In the genomic region with DNA sequence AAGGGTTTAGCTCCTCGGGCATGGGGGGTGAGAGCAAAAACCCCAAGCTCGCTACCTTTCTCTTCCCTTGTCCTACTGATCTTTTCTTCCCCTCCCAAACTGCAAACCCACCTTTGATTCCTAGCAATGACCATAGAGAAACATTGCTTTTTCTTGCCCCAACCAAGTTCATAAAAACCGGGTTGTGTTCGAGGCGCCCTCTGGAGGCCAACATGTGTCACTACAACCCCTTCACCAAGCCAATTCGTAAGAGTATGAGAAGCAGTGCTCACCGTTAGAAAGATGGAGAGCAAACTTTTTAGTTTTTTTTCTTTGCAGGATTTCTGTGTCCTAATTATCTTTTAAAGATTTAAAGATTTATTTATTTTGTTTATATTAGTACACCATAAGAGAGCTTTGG, we compare ENCODE assay signal across 8 mouse cellular contexts. TPM values are rescaled to one million over a fixed set of nuclear protein-coding genes. Genes with fewer than 3 reads are reported as not detected.
A peak's percentile ranks its signal among the peaks of the same experiment; 100 is the strongest.
DNase-seq lines count a peak whose midpoint lies in the region; ATAC-seq and TF ChIP-seq lines count a peak whose summit lies in the region.

No protein-coding gene starts in this region.

- no peaks in the 10 kb centered on the region for H3K4me1 ChIP-seq in heart, embryonic 11.5 days (ENCODE audit: control insufficient read depth, insufficient read depth, low read length)
- no peaks in the 10 kb centered on the region for H3K4me1 ChIP-seq in thymus, adult 2 months (replicated peaks; ENCODE audit: control insufficient read depth, insufficient read depth, low read length)

- no peak overlapping the region for H3K4me3 ChIP-seq in heart, embryonic 11.5 days (ENCODE audit: low read depth, low read length)
- H3K4me3 ChIP-seq in thymus, adult 2 months (ENCODE audit: control insufficient read depth, insufficient read depth, low read length) = no peak overlapping the region

- 34% methylated on average over 7 of the region's 7 CpGs for WGBS in heart, embryonic 11.5 days (ENCODE audit: insufficient replicate concordance)
- WGBS in thymus, adult 2 months = 25% methylated on average over 7 of the region's 7 CpGs

- no peak overlapping the region for H3K9ac ChIP-seq in heart, embryonic 11.5 days (ENCODE audit: low read depth, low read length)

- no peaks in the 10 kb centered on the region for H3K27me3 ChIP-seq in heart, embryonic 11.5 days (ENCODE audit: control insufficient read depth, insufficient read depth, low read length)
- no peaks in the 10 kb centered on the region for H3K27me3 ChIP-seq in thymus, adult 2 months (ENCODE audit: control insufficient read depth, insufficient read depth, low read length)

- H3K27ac ChIP-seq in heart, embryonic 11.5 days (ENCODE audit: low read depth, low read length) = no peak overlapping the region
- no peak overlapping the region for H3K27ac ChIP-seq in thymus, adult 2 months (ENCODE audit: control insufficient read depth, insufficient read depth, low read length)

- TF ChIP-seq CTCF in thymus, adult 2 months (IDR thresholded peaks at IDR 0.05; ENCODE audit: borderline replicate concordance, control insufficient read depth, extremely low read depth, insufficient read depth, low read length, poor library complexity) = no peak

- no peak for ATAC-seq in heart, embryonic 11.5 days (replicated peaks; ENCODE audit: insufficient number of reproducible peaks, low FRiP score, low TSS enrichment)
- peak; percentile 74 for ATAC-seq in monocyte, adult 5-6 weeks (replicated peaks; ENCODE audit: insufficient number of reproducible peaks, low FRiP score, low TSS enrichment, poor library complexity, severe bottlenecking)

- peak; percentile 7 to 42 for DNase-seq in heart, adult 9 months (ENCODE audit: low spot score in 2 of 2)
- DNase-seq in CD4-positive, CD25-positive, alpha-beta regulatory T cell, adult 2 months (ENCODE audit: low read depth, low spot score) = peak; percentile 81
- DNase-seq in adrenal gland, adult 8-10 months = peak; percentile 21
- DNase-seq in embryo, embryonic 11.5 days (ENCODE audit: low read depth, low spot score) = peak; percentile 38
- DNase-seq in layer of hippocampus, adult 9-10 months (ENCODE audit: low spot score) = peak; percentile 52
- DNase-seq in thymus, adult 2 months = peak; percentile 52

- H3K36me3 ChIP-seq in heart, embryonic 11.5 days (ENCODE audit: control insufficient read depth, insufficient read depth, low read length) = no peaks in the 10 kb centered on the region
- H3K36me3 ChIP-seq in thymus, adult 2 months (ENCODE audit: control insufficient read depth, insufficient read depth, low read length) = no peaks in the 10 kb centered on the region

- TF ChIP-seq POLR2A in thymus, adult 2 months (IDR thresholded peaks at IDR 0.05; ENCODE audit: control insufficient read depth, extremely low read depth, insufficient read depth, low read length, poor library complexity) = no peak

- no peak overlapping the region for H3K4me2 ChIP-seq in heart, embryonic 11.5 days

- no peaks in the 10 kb centered on the region for H3K9me3 ChIP-seq in heart, embryonic 11.5 days (replicated peaks; ENCODE audit: control insufficient read depth, low read length)

RNA-seq across cellular contexts. Expression of a gene that starts 52.1 kb away (rescaled TPM):
- 26.8 and 34.6 TPM in 2 replicates for polyA plus RNA-seq in heart, embryonic 11.5 days (2014; fragmentation: Nextera tagmentation; extraction: Ambion mirVana)
- total RNA-seq in adrenal gland, adult 8-10 months (2022) = 100 to 1,000 TPM in 2 of 4 experiments, 10 to 100 TPM in 2; 86.6 to 129 (median 106) TPM
- 18.7 to 39.0 TPM (median 26.6 TPM) in 3 replicates for total RNA-seq in monocyte, adult 5-6 weeks (2017)
- 12.8 and 17.2 TPM in 2 replicates for polyA plus RNA-seq in thymus, adult 2 months (2012; rRNA removed)

Comparison
In these comparisons a context has a peak if more than half of its experiments do, and no peak if none do; other contexts are left out.
1. DNase-seq: peak in every context shown above with its lines; median percentile 81 in CD4-positive, CD25-positive, alpha-beta regulatory T cell, adult 2 months; 52 in layer of hippocampus, adult 9-10 months; 52 in thymus, adult 2 months; 38 in embryo, embryonic 11.5 days; 24 in heart, adult 9 months; 21 in adrenal gland, adult 8-10 months.